Mouse (Mus musculus) thymus, postnatal 0 days (tissue): ENCODE data around the gene Exoc3l2. TPM values are rescaled to one million over a fixed set of nuclear protein-coding genes. Genes with fewer than 3 reads are reported as not detected.

Experiments used
- DNase-seq: peaks from one replicate; pipeline ENCODE4 v3.0.0-alpha.2; 2015; ENCODE audit warnings: low spot score
- polyA plus RNA-seq: library from polyadenylated mRNA; unstranded; fragments of >200 nt; fragmentation: Nextera tagmentation; extraction: Ambion mirVana; gene quantifications from 2 replicates; pipeline ENCODE4 v1.2.1, GENCODE M21; 2015

Gene Exoc3l2
- polyA plus RNA-seq, result 0.74 and 0.78 TPM in 2 replicates

- no peak for DNase-seq
Measured at GRCm38 (mm10) chr7:19462884-19463381, at the start of gene Exoc3l2. Exoc3l2 (plus strand) TSS chr7:19463331.

GRCm38 (mm10) chr7:19413525-19413924, 49.6 kb upstream of the Exoc3l2 start:
- DNase-seq, result no peak

GRCm38 (mm10) chr7:19416590-19416989, 46.5 kb upstream of the Exoc3l2 start:
- no peak for DNase-seq

GRCm38 (mm10) chr7:19420121-19420520, 43.0 kb upstream of the Exoc3l2 start:
- DNase-seq, result peak; percentile 29

GRCm38 (mm10) chr7:19420821-19421636, 42.1 kb upstream of the Exoc3l2 start:
- DNase-seq, result peak; percentile 87

- DNase-seq, result no peak
Measured at GRCm38 (mm10) chr7:19423083-19423482, 40.0 kb upstream of the Exoc3l2 start.

- no peak for DNase-seq
Measured at GRCm38 (mm10) chr7:19424051-19424450, 39.1 kb upstream of the Exoc3l2 start.

- DNase-seq, result no peak
Measured at GRCm38 (mm10) chr7:19426349-19426748, 36.8 kb upstream of the Exoc3l2 start.

GRCm38 (mm10) chr7:19426888-19427287, 36.2 kb upstream of the Exoc3l2 start:
- no peak for DNase-seq

GRCm38 (mm10) chr7:19427999-19428650, 35.0 kb upstream of the Exoc3l2 start:
- no peak for DNase-seq

GRCm38 (mm10) chr7:19429726-19430125, 33.4 kb upstream of the Exoc3l2 start:
- DNase-seq, result no peak

- DNase-seq, result no peak
Measured at GRCm38 (mm10) chr7:19430402-19430801, 32.7 kb upstream of the Exoc3l2 start.

GRCm38 (mm10) chr7:19432475-19432874, 30.7 kb upstream of the Exoc3l2 start:
- DNase-seq, result no peak

- no peak for DNase-seq
Measured at GRCm38 (mm10) chr7:19436276-19436675, 26.9 kb upstream of the Exoc3l2 start.

- no peak for DNase-seq
Measured at GRCm38 (mm10) chr7:19437048-19437447, 26.1 kb upstream of the Exoc3l2 start.

- DNase-seq, result no peak
Measured at GRCm38 (mm10) chr7:19441448-19442091, 21.6 kb upstream of the Exoc3l2 start.

GRCm38 (mm10) chr7:19443344-19443743, 19.8 kb upstream of the Exoc3l2 start:
- DNase-seq, result peak; percentile 63

- DNase-seq, result no peak
Measured at GRCm38 (mm10) chr7:19444801-19445200, 18.3 kb upstream of the Exoc3l2 start.

GRCm38 (mm10) chr7:19447689-19448088, 15.4 kb upstream of the Exoc3l2 start:
- no peak for DNase-seq

GRCm38 (mm10) chr7:19449165-19449564, 14.0 kb upstream of the Exoc3l2 start:
- no peak for DNase-seq

- no peak for DNase-seq
Measured at GRCm38 (mm10) chr7:19455186-19455585, 7.9 kb upstream of the Exoc3l2 start.
